Mouse (Mus musculus): ENCODE results near the gene Ccdc84. TPM values are rescaled to one million over a fixed set of nuclear protein-coding genes. Genes with fewer than 3 reads are reported as not detected.
A peak's percentile ranks its signal among the peaks of the same experiment; 100 is the strongest.
"Not testable (repeated sequence)": the region's sequence is repeated elsewhere in the genome, so short reads cannot be mapped to it uniquely, and the experiment has no call there.

The Ccdc84 gene
- polyA plus RNA-seq (2015; fragmentation: Nextera tagmentation; extraction: Ambion mirVana), result 29.1 and 30.9 TPM in 2 replicates

DNA sequence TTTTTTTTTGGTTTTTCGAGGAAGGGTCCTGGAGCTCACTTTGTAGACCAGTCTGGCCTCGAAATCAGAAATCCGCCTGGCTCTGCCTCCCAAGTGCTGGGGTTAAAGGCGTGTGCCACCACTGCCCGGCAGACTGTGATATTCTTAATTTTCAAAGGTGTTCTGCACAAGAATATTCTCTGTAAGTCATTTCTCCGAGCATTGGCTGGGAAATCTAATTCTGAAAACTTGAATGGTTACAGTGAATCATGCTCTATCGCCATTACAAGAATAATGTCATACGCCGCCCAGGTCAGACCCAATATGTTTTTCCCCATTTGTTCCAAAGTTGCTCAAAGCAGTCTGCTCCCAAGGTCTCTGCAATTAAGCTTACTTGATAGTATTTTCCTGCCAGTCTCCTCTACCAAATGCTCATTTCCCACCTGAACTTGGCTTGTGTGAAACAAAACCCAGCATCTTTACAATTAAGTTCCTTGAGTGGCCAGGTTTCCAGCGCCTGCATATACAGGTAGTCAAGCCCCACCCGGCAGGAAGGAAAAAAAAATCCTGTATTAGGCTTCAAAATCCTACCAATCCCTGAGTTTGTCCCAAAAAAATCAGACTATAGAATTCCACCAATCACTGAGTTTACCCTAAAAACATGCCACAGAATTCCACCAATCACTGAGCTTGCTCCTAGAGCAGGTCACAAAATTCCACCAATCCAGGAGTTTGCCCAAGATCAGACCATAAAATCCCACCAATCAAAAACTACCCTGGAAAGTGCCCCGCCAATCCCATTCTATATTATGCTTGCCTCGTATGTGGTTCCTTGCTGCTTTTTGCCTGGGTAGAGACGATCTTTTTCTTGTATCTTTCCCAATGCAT is at the start of gene Ccdc84:
Gene Ccdc84, minus strand, starts transcription at position 51 of the 867 bp plus-strand sequence.
- Histone ChIP-seq H3K27me3 (no peaks in the 10 kb centered on the region), H3K9me3 (replicated peaks) (no peaks in the 10 kb centered on the region), H3K4me2 (peak within 1 kb of the TSS; percentile 79), H3K36me3 (peaks cover 23% of the 10 kb centered on the region), H3K4me3 (replicated peaks) (peak within 1 kb of the TSS; percentile 76), H3K4me1 (peaks cover 18% of the 10 kb centered on the region), H3K27ac (peak within 1 kb of the TSS; percentile 88), H3K9ac (peak within 1 kb of the TSS; percentile 75)
- ATAC-seq (replicated peaks; ENCODE audit: low FRiP score), result no peak
- 75% methylated on average over 14 of the region's 14 CpGs for WGBS

DNA sequence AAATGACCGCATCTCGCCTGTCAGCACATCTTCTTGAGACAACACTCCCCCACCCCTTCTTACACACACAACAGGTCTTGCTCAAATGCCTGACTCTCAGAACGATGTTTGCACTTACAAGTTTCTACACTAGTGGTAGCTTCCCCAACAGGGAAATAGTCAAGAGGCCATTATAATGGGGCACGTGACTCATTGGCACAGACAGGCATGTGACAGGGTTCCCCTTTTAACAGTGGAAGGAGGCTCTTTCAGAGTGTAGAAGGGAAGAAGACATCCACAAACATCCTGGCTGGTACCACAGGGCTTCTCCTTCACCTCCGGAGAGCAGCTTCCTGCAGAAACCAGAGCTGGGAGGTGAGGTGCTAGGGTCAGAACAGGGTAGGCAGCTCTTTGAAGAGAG is 43.6 kb upstream of the Ccdc84 start:
- H3K27ac ChIP-seq, result no peak overlapping the region
- H3K27me3 ChIP-seq, result peaks cover 11% of the 10 kb centered on the region; the same call in 1 of the 2 replicates
- ATAC-seq (replicated peaks; ENCODE audit: low FRiP score), result no peak
- no peak overlapping the region for H3K9ac ChIP-seq
- WGBS, result 79% methylated on average over 5 of the region's 5 CpGs
- no peak overlapping the region for H3K4me2 ChIP-seq
- H3K4me1 ChIP-seq, result no peaks in the 10 kb centered on the region
- no peak overlapping the region for H3K4me3 ChIP-seq (replicated peaks)
- H3K36me3 ChIP-seq, result no peaks in the 10 kb centered on the region
- H3K9me3 ChIP-seq (replicated peaks), result no peaks in the 10 kb centered on the region

DNA sequence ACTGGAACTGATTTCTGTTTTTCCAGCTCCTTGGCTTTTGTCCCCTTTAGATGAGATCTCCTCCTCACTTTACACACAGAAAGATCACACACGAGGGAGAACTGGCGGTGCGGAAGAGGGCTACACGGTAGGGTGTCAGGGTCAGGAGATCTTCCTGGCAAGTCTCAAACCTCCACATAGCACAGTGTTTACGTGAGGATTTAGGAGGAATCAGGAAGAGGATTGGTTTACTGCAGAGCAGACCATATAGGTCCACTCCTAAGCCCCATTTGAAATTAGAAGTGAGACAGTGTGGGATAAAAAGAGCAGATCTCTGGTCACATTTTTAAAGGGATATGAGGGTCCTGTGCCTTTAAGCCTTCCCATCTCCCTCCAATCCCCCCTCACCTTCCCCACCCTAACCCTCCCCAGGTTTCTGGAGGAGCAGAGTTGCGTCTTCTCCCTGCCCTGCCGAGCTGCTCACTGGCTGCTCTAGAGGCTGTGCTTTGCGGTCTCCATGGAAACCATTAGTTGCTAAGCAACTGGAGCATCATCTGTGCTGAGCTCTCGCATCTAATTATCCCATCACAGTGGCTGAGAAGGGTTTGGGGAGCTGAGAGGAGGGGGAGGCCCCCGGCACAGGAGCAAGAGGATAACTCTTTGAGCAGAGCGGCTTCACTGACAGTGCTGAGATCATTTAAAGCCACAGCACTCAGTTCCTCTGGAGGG is 38.8 kb upstream of the Ccdc84 start:
- peaks cover 38% of the 10 kb centered on the region for H3K27me3 ChIP-seq
- H3K36me3 ChIP-seq, result no peaks in the 10 kb centered on the region
- no peak overlapping the region for H3K27ac ChIP-seq
- no peak overlapping the region for H3K9ac ChIP-seq
- no peaks in the 10 kb centered on the region for H3K9me3 ChIP-seq (replicated peaks)
- 0 out of 2 replicates have a peak, but pooled peaks have one; percentile 12 for ATAC-seq (replicated peaks; ENCODE audit: low FRiP score)
- H3K4me3 ChIP-seq (replicated peaks), result no peak overlapping the region
- WGBS, result 2% methylated on average over 11 of the region's 11 CpGs
- peaks cover 14% of the 10 kb centered on the region for H3K4me1 ChIP-seq
- no peak overlapping the region for H3K4me2 ChIP-seq

DNA sequence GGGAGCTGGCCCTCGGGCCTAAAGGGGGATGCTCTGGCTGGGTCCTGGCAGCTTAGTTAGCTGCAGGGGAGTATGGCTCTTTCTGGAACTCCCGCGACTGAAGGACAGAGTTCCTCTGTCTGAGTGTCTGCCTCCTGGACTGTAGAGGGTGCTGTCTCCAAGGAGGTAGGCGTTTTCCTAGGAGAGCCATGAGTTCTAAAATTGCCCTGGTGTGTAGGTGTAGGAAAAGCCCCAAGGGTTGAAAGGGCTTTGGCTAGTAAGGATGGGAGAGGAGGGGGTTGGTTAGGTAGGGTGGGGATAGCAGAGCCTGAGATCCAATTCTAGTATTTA is 36.5 kb upstream of the Ccdc84 start, which contains the start of gene Upk2:
Gene Upk2, minus strand, starts transcription at position 86 of the 330 bp plus-strand sequence.
- H3K4me2 ChIP-seq, result peak within 1 kb of the TSS; percentile 40
- 32% methylated on average over 4 of the region's 4 CpGs for WGBS
- no peaks in the 10 kb centered on the region for H3K36me3 ChIP-seq
- H3K9ac ChIP-seq, result no peak within 1 kb of the TSS; the same call in 1 of the 2 replicates
- peaks cover 38% of the 10 kb centered on the region for H3K27me3 ChIP-seq
- H3K9me3 ChIP-seq (replicated peaks), result no peaks in the 10 kb centered on the region
- H3K4me3 ChIP-seq (replicated peaks), result 0 out of 2 replicates have a peak within 1 kb of the TSS, but pooled peaks have one; percentile 7
- H3K4me1 ChIP-seq, result peaks cover 14% of the 10 kb centered on the region
- no peak for ATAC-seq (replicated peaks; ENCODE audit: low FRiP score)
- no peak within 1 kb of the TSS for H3K27ac ChIP-seq

DNA sequence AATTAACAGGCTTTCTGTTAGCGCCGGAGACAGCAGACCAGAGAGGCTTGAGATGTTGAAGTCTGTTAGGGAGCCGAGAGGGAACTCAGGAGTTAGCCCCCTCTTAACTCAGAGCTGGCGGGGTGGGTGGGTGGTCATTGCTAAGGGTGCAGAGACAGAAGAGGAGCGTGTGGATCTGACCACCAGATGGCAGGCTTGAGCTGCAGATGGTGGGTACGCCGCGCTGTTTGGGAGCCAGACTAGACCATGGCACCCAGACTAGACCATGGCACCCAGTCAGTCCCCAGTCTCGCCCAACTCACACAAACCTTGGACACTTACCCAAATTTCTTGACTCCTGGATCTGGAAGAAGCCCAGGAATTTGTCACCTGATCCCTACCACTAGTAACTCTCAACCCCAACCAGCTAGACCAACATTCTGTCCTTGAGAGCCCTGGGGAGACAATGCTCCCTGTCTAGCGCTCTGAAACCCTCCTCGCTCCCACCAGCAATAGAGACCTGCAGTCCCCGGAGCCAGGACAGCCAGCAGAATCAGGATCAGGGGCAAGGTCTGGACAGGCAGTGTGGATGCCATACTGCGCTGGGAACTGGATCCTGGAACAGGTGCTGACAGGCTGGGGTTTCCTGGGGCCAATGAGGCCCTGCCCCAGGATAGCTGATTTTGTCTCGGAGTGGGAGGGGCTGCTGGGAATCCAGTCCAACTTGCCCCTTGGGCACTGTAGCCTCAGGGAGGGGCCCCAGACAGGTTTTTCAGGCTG is 35.9 kb upstream of the Ccdc84 start:
- no peaks in the 10 kb centered on the region for H3K36me3 ChIP-seq
- peaks cover 38% of the 10 kb centered on the region for H3K27me3 ChIP-seq
- ATAC-seq (replicated peaks; ENCODE audit: low FRiP score), result peak; percentile 82
- 10% methylated on average over 14 of the region's 14 CpGs for WGBS
- no peak overlapping the region for H3K9ac ChIP-seq
- no peak overlapping the region for H3K27ac ChIP-seq
- H3K9me3 ChIP-seq (replicated peaks), result no peaks in the 10 kb centered on the region
- H3K4me3 ChIP-seq (replicated peaks), result 0 out of 2 replicates have a peak overlapping the region, but pooled peaks have one; percentile 7
- H3K4me2 ChIP-seq, result peak overlapping the region; percentile 40
- peaks cover 14% of the 10 kb centered on the region for H3K4me1 ChIP-seq

DNA sequence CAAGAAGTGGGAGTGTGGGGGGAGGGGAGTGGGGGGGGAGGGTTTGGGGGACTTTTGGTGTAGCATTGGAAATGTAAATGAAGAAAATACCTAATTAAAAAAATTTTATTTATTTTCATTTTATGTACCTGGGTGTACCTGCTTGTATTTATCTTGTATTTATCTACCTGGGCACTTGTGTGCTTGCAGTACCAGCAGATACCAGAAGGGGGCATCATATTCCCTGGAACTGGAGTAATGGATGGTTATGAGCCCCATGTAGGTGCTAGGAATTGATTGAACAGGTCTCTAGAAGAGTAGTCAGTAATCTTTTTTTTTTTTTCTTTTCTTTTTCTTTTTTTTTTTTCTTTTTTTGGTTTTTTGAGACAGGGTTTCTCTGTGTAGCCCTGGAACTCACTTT is 32.0 kb upstream of the Ccdc84 start:
- Histone ChIP-seq H3K4me1 (peaks cover 14% of the 10 kb centered on the region), H3K9ac (no peak overlapping the region), H3K9me3 (replicated peaks) (no peaks in the 10 kb centered on the region), H3K27me3 (peaks cover 22% of the 10 kb centered on the region), H3K4me3 (replicated peaks) (no peak overlapping the region), H3K4me2 (no peak overlapping the region), H3K36me3 (no peaks in the 10 kb centered on the region), H3K27ac (no peak overlapping the region)
- ATAC-seq (replicated peaks; ENCODE audit: low FRiP score), result no peak

DNA sequence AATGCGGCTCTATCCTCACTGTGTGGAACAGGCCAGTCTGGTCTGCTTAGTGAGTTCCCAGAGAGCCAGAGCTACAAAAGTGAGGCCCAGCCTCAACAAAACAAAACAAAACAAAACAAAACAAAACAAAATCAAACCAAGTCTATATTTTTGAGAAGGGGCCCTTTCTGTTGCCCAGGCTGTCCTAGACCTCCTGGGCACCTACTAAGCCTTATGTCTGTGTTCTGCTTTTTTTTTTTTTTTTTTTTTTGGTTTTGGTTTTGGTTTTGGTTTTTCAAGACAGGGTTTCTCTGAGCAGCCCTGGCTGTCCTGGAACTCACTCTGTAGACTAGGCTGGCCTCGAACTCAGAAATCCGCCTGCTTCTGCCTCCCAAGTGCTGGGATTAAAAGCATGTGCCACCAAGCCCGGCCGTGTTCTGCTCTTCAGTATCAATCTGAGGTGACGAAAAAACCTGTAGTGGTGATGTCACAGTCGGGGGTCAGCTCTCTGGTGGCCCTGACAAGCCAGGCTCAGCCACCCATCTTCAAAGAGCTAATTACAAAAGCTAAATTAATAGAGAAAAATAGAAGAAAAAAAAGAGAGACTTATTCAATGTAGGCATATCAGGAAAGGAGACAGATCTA is 26.1 kb upstream of the Ccdc84 start:
- ATAC-seq (replicated peaks; ENCODE audit: low FRiP score); H3K27me3 ChIP-seq; H3K27ac ChIP-seq; H3K4me2 ChIP-seq; H3K9me3 ChIP-seq (replicated peaks); H3K4me1 ChIP-seq; H3K36me3 ChIP-seq; H3K4me3 ChIP-seq (replicated peaks); H3K9ac ChIP-seq: not testable (repeated sequence)
- 89% methylated on average over 7 of the region's 7 CpGs for WGBS

DNA sequence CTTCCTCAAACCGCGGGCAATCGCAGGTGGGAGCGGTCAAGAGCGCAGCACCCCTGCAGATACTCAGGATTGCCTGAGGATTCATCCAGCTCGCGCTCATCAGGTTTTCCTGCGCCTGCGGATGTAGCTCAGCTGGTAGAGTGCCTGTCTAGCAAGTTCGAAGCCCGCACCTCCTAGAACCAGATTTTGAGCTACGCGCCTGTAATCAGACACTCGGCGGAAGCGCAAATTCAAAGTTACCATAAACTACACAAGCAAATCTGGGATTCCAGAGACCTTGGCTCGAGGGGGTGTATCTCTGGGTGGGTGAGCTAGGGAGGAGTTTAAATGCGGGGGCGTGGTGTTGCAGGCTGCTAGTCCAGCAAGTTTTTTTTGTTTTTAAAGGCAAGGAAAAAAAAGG is 22.6 kb upstream of the Ccdc84 start, which contains the start of gene Foxr1:
Gene Foxr1, minus strand, starts transcription at position 176 of the 400 bp plus-strand sequence.
- no peaks in the 10 kb centered on the region for H3K36me3 ChIP-seq
- no peaks in the 10 kb centered on the region for H3K4me1 ChIP-seq
- H3K9ac ChIP-seq, result no peak within 1 kb of the TSS
- no peaks in the 10 kb centered on the region for H3K27me3 ChIP-seq
- WGBS, result 78% methylated on average over 19 of the region's 19 CpGs
- no peak within 1 kb of the TSS for H3K4me3 ChIP-seq (replicated peaks)
- H3K27ac ChIP-seq, result no peak within 1 kb of the TSS
- ATAC-seq (replicated peaks; ENCODE audit: low FRiP score), result no peak
- no peaks in the 10 kb centered on the region for H3K9me3 ChIP-seq (replicated peaks)
- H3K4me2 ChIP-seq, result no peak within 1 kb of the TSS

DNA sequence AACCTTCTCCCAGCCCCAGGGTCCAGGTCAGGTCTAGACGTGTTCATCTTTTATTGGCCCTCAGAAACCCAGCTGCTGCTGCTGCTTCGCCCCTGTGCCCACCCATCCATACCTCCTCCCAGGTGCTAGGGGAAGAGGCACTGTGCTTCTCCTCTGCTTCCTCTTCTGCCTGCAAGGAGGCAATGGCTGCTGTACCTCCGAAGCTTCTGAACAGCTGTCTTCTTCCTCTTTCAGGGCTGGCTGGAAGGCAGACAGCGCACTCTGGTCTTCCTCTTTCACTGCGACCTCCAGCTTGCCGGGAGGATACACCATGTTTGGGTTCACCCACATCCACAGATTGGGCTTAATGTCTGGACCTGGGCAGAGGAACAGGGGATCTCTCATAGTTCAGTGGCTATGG is 17.4 kb upstream of the Ccdc84 start:
- WGBS, result 77% methylated on average over 6 of the region's 6 CpGs
- Histone ChIP-seq H3K36me3 (no peaks in the 10 kb centered on the region), H3K27ac (no peak overlapping the region), H3K4me1 (no peaks in the 10 kb centered on the region; the same call in 1 of the 2 replicates), H3K27me3 (no peaks in the 10 kb centered on the region), H3K9me3 (replicated peaks) (no peaks in the 10 kb centered on the region), H3K4me3 (replicated peaks) (no peak overlapping the region), H3K4me2 (no peak overlapping the region), H3K9ac (no peak overlapping the region)
- no peak for ATAC-seq (replicated peaks; ENCODE audit: low FRiP score)

DNA sequence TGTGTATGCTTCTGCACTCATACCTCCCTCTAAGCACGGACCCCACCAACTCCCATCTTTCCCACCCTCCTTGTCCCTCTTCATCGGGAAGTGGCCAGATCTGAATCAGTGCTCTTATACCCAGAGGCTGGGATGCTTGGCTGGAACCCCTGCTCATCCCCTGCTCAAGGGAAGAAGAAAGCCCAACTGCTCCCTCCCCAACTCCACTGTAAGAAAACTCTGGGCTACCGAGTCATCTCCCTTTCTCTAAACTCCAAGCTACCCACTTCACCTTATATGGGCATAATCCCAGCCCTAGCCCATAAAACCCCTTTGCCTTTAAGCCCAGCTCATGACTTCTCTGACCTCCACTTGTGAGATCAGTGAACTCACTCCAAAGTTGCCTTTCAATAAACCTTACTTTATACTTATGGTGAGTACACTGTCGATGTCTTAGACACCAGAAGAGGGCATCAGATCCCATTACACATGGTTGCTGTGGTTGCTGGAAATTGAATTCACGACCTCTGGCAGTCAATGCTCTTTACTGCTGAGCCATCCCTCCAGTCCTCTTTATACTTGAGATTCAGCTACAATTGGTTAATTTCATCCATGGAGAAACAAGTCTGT is 14.3 kb upstream of the Ccdc84 start:
- no peak for ATAC-seq (replicated peaks; ENCODE audit: low FRiP score)
- H3K4me2 ChIP-seq, result no peak overlapping the region
- H3K4me3 ChIP-seq (replicated peaks), result no peak overlapping the region
- no peak overlapping the region for H3K27ac ChIP-seq
- no peaks in the 10 kb centered on the region for H3K36me3 ChIP-seq
- WGBS, result 36% methylated on average over 5 of the region's 5 CpGs
- H3K27me3 ChIP-seq, result no peaks in the 10 kb centered on the region
- no peak overlapping the region for H3K9ac ChIP-seq
- no peaks in the 10 kb centered on the region for H3K9me3 ChIP-seq (replicated peaks)
- H3K4me1 ChIP-seq, result no peaks in the 10 kb centered on the region; the same call in 1 of the 2 replicates

DNA sequence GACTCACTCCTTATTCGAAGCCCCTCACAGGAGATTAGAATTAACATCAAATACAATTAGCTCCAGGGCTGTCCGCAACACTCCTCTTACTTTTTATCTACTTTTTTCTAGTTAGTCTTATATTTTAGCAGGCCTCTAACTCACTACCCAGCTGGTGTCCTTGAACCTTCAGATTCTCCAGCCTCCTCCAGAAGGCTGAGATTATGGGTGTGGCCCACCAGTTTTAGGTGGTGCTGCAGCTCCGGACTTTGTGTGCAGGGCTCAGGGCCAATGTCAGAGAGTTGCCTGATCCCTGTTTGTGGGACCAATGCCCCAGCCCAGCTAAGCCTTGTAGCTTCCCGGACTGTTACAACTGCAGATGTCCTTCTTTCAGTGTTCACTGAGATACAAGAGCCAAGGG is 5.2 kb upstream of the Ccdc84 start:
- H3K36me3 ChIP-seq, result no peaks in the 10 kb centered on the region
- 83% methylated on average over 4 of the region's 4 CpGs for WGBS
- H3K4me1 ChIP-seq, result peaks cover 3% of the 10 kb centered on the region; the same call in 1 of the 2 replicates
- H3K27ac ChIP-seq, result no peak overlapping the region
- no peaks in the 10 kb centered on the region for H3K9me3 ChIP-seq (replicated peaks)
- no peak overlapping the region for H3K4me2 ChIP-seq
- H3K27me3 ChIP-seq, result no peaks in the 10 kb centered on the region
- ATAC-seq (replicated peaks; ENCODE audit: low FRiP score), result no peak
- H3K4me3 ChIP-seq (replicated peaks), result no peak overlapping the region
- no peak overlapping the region for H3K9ac ChIP-seq
